Mouse (Mus musculus) Muller cell, postnatal 12 days (primary cell): ENCODE data around the gene Fubp1.

ENCODE experiments used
- DNase-seq: peaks from one replicate; pipeline ENCODE4 v3.0.0-alpha.2; 2015; ENCODE audit errors: inconsistent ontology term

Gene Fubp1

GRCm38 (mm10) chr3:152209967-152210634 lies at the start of gene Fubp1, which contains the start of gene Dnajb4:
TSS of gene Fubp1 (plus strand) at chr3:152210422.
TSS of gene Dnajb4 (minus strand) at chr3:152210302.
- peak; percentile 98 for DNase-seq

- no peak for DNase-seq
Observed at GRCm38 (mm10) chr3:152160607-152161006, 49.6 kb upstream of the Fubp1 start.

- no peak for DNase-seq
Observed at GRCm38 (mm10) chr3:152163320-152163719, 46.9 kb upstream of the Fubp1 start.

- DNase-seq, result no peak
Observed at GRCm38 (mm10) chr3:152165014-152165350, 45.2 kb upstream of the Fubp1 start.

- DNase-seq, result no peak
Observed at GRCm38 (mm10) chr3:152165351-152166098, 44.7 kb upstream of the Fubp1 start.

- DNase-seq, result no peak
Observed at GRCm38 (mm10) chr3:152166099-152166423, 44.2 kb upstream of the Fubp1 start, which contains the start of gene Gipc2. TSS of gene Gipc2 (minus strand) at chr3:152166230.

- no peak for DNase-seq
Observed at GRCm38 (mm10) chr3:152166699-152167451, 43.3 kb upstream of the Fubp1 start.

- DNase-seq, result no peak
Observed at GRCm38 (mm10) chr3:152168007-152168406, 42.2 kb upstream of the Fubp1 start.

GRCm38 (mm10) chr3:152170407-152170806 lies 39.8 kb upstream of the Fubp1 start:
- DNase-seq, result no peak

- DNase-seq, result no peak
Observed at GRCm38 (mm10) chr3:152171236-152171635, 39.0 kb upstream of the Fubp1 start.

GRCm38 (mm10) chr3:152171862-152172261 lies 38.4 kb upstream of the Fubp1 start:
- no peak for DNase-seq

GRCm38 (mm10) chr3:152172322-152172935 lies 37.8 kb upstream of the Fubp1 start:
- DNase-seq, result no peak

GRCm38 (mm10) chr3:152178816-152179215 lies 31.4 kb upstream of the Fubp1 start:
- no peak for DNase-seq

GRCm38 (mm10) chr3:152179285-152179684 lies 30.9 kb upstream of the Fubp1 start:
- DNase-seq, result no peak

GRCm38 (mm10) chr3:152180624-152181023 lies 29.6 kb upstream of the Fubp1 start:
- DNase-seq, result no peak

GRCm38 (mm10) chr3:152183522-152183921 lies 26.7 kb upstream of the Fubp1 start:
- DNase-seq, result no peak

GRCm38 (mm10) chr3:152186106-152186505 lies 24.1 kb upstream of the Fubp1 start:
- no peak for DNase-seq

- DNase-seq, result peak; percentile 39
Observed at GRCm38 (mm10) chr3:152189306-152189705, 20.9 kb upstream of the Fubp1 start.

GRCm38 (mm10) chr3:152190679-152191477 lies 19.3 kb upstream of the Fubp1 start:
- DNase-seq, result peak; percentile 6

- peak; percentile 54 for DNase-seq
Observed at GRCm38 (mm10) chr3:152191791-152192237, 18.4 kb upstream of the Fubp1 start.

GRCm38 (mm10) chr3:152192238-152192931 lies 17.8 kb upstream of the Fubp1 start:
- peak; percentile 90 for DNase-seq
